8 mouse cellular contexts compared by ENCODE assay signal in genomic region chr4:55530731-55531095, GRCm38 (mm10). TPM values are rescaled to one million over a fixed set of nuclear protein-coding genes. Genes with fewer than 3 reads are reported as not detected.
DNase-seq lines count a peak whose midpoint lies in the region; ATAC-seq and TF ChIP-seq lines count a peak whose summit lies in the region.

No protein-coding gene starts in this region.

- H3K9me3 ChIP-seq in kidney, embryonic 15.5 days (replicated peaks): no peaks in the 10 kb centered on the region
- H3K9me3 ChIP-seq in heart, postnatal 0 days (replicated peaks; ENCODE audit: control insufficient read depth, low read length): no peaks in the 10 kb centered on the region
- H3K9me3 ChIP-seq in lung, embryonic 14.5 days (ENCODE audit: low read depth, low read length): no peaks in the 10 kb centered on the region
- no peaks in the 10 kb centered on the region for H3K9me3 ChIP-seq in stomach, postnatal 0 days (ENCODE audit: control insufficient read depth, low read length)

- peak overlapping the region; percentile 45 for H3K9ac ChIP-seq in kidney, embryonic 15.5 days
- H3K9ac ChIP-seq in heart, postnatal 0 days (replicated peaks; ENCODE audit: low read depth, low read length): peak overlapping the region; percentile 76
- peak overlapping the region; percentile 64 for H3K9ac ChIP-seq in lung, embryonic 14.5 days
- H3K9ac ChIP-seq in stomach, postnatal 0 days (ENCODE audit: low read length): peak overlapping the region; percentile 91

- DNase-seq in kidney, adult 9 months: no peak
- DNase-seq in heart, postnatal 0 days (ENCODE audit: low spot score): no peak
- DNase-seq in lung, embryonic 14.5 days: peak; percentile 38
- no peak for DNase-seq in stomach, postnatal 0 days (ENCODE audit: low spot score)
- DNase-seq in gastrocnemius, postnatal 4 days (ENCODE audit: low spot score in 2 of 2): no peak
- no peak for DNase-seq in urinary bladder, adult 18-20 months (ENCODE audit: low spot score in 2 of 2)

- H3K36me3 ChIP-seq in kidney, embryonic 15.5 days: no peaks in the 10 kb centered on the region
- H3K36me3 ChIP-seq in heart, postnatal 0 days (replicated peaks; ENCODE audit: control insufficient read depth, insufficient read depth, low read length): no peaks in the 10 kb centered on the region
- H3K36me3 ChIP-seq in lung, embryonic 14.5 days (ENCODE audit: insufficient read depth): no peaks in the 10 kb centered on the region
- peaks cover 2% of the 10 kb centered on the region; the same call in 1 of the 2 replicates for H3K36me3 ChIP-seq in stomach, postnatal 0 days (ENCODE audit: control insufficient read depth, insufficient read depth, low read length)

- H3K4me3 ChIP-seq in kidney, embryonic 15.5 days (replicated peaks): peak overlapping the region; percentile 66
- peak overlapping the region; percentile 64 for H3K4me3 ChIP-seq in bone marrow macrophage, adult 2 months (ENCODE audit: insufficient read depth, low read length)
- H3K4me3 ChIP-seq in heart, postnatal 0 days (ENCODE audit: low read depth, low read length): peak overlapping the region; percentile 69
- peak overlapping the region; percentile 62 for H3K4me3 ChIP-seq in lung, embryonic 14.5 days (ENCODE audit: low read depth, low read length)
- peak overlapping the region; percentile 85 for H3K4me3 ChIP-seq in stomach, postnatal 0 days (ENCODE audit: low read depth, low read length)

- H3K27ac ChIP-seq in kidney, embryonic 15.5 days: no peak overlapping the region
- H3K27ac ChIP-seq in bone marrow macrophage, adult 2 months (ENCODE audit: insufficient read depth, low read depth, low read length): no peak overlapping the region
- peak overlapping the region; percentile 36 for H3K27ac ChIP-seq in heart, postnatal 0 days (ENCODE audit: low read depth)
- no peak overlapping the region for H3K27ac ChIP-seq in lung, embryonic 14.5 days (ENCODE audit: low read depth)
- peak overlapping the region; percentile 90 for H3K27ac ChIP-seq in stomach, postnatal 0 days (replicated peaks)

- peak overlapping the region; percentile 94 for H3K4me2 ChIP-seq in kidney, embryonic 15.5 days
- peak overlapping the region; percentile 87 for H3K4me2 ChIP-seq in heart, postnatal 0 days (ENCODE audit: low read depth, low read length)
- peak overlapping the region; percentile 93 for H3K4me2 ChIP-seq in lung, embryonic 14.5 days
- H3K4me2 ChIP-seq in stomach, postnatal 0 days (replicated peaks; ENCODE audit: low read depth): peak overlapping the region; percentile 71

- TF ChIP-seq EP300 in heart, postnatal 0 days (IDR thresholded peaks at IDR 0.05; ENCODE audit: low read depth): no peak
- TF ChIP-seq EP300 in stomach, postnatal 0 days (optimal IDR thresholded peaks at IDR 0.05): no peak

- TF ChIP-seq POLR2A in bone marrow macrophage, adult 2 months (IDR thresholded peaks at IDR 0.05; ENCODE audit: borderline replicate concordance, low read depth, low read length): no peak

- H3K27me3 ChIP-seq in kidney, embryonic 15.5 days: peaks cover 17% of the 10 kb centered on the region
- H3K27me3 ChIP-seq in heart, postnatal 0 days (ENCODE audit: control insufficient read depth, insufficient read depth, low read length): no peaks in the 10 kb centered on the region
- H3K27me3 ChIP-seq in lung, embryonic 14.5 days (ENCODE audit: insufficient read depth, low read length): peaks cover 15% of the 10 kb centered on the region
- no peaks in the 10 kb centered on the region for H3K27me3 ChIP-seq in stomach, postnatal 0 days (ENCODE audit: control insufficient read depth, insufficient read depth, low read length)

- no peak for TF ChIP-seq CTCF in bone marrow macrophage, adult 2 months (IDR thresholded peaks at IDR 0.05; ENCODE audit: low read depth, low read length)
- no peak for TF ChIP-seq CTCF in heart, postnatal 0 days (IDR thresholded peaks at IDR 0.05; ENCODE audit: low read depth)
- TF ChIP-seq CTCF in lung, embryonic 14.5 days (IDR thresholded peaks at IDR 0.05; ENCODE audit: low read depth): no peak
- TF ChIP-seq CTCF in stomach, postnatal 0 days (IDR thresholded peaks at IDR 0.05; ENCODE audit: low read depth): no peak

- peaks cover 30% of the 10 kb centered on the region for H3K4me1 ChIP-seq in kidney, embryonic 15.5 days
- H3K4me1 ChIP-seq in bone marrow macrophage, adult 2 months (ENCODE audit: control insufficient read depth, insufficient read depth, low read length): peaks cover 13% of the 10 kb centered on the region
- 0 out of 2 replicates have a peak, but pooled peaks cover 8% of the 10 kb centered on the region for H3K4me1 ChIP-seq in heart, postnatal 0 days (ENCODE audit: control insufficient read depth, insufficient read depth)
- H3K4me1 ChIP-seq in lung, embryonic 14.5 days (ENCODE audit: insufficient read depth): no peaks in the 10 kb centered on the region; the same call in 1 of the 2 replicates
- no peaks in the 10 kb centered on the region for H3K4me1 ChIP-seq in stomach, postnatal 0 days (replicated peaks; ENCODE audit: control insufficient read depth, insufficient read depth)

- ATAC-seq in kidney, embryonic 15.5 days (replicated peaks; ENCODE audit: low FRiP score): no peak
- no peak for ATAC-seq in heart, postnatal 0 days (ENCODE audit: insufficient read depth, low read depth)
- ATAC-seq in lung, embryonic 14.5 days (ENCODE audit: insufficient read depth): no peak
- peak; percentile 0; the same call in 1 of the 2 replicates for ATAC-seq in stomach, postnatal 0 days (ENCODE audit: low FRiP score, low TSS enrichment)

- WGBS in kidney, embryonic 15.5 days: 1% methylated on average over 20 of the region's 20 CpGs
- under 1% methylated on average over 20 of the region's 20 CpGs for WGBS in heart, postnatal 0 days
- WGBS in lung, embryonic 14.5 days: 1% methylated on average over 20 of the region's 20 CpGs
- WGBS in stomach, postnatal 0 days: 1% methylated on average over 20 of the region's 20 CpGs

RNA-seq across cellular contexts. Expression of gene Klf4, which starts 1.6 kb away (rescaled TPM):
- 5.4 TPM in 2 replicates for polyA plus RNA-seq in kidney, embryonic 15.5 days (2015; fragmentation: Nextera tagmentation; extraction: Ambion mirVana)
- polyA plus RNA-seq in bone marrow macrophage, adult 2 months (2012; ENCODE audit: insufficient read depth, insufficient read length, missing spikeins): 9.7 and 10.3 TPM in 2 replicates
- 17.9 and 24.6 TPM in 2 replicates for total RNA-seq in heart, postnatal 0 days (2014; rRNA removed; ENCODE audit: low replicate concordance)
- 6.2 and 6.5 TPM in 2 replicates for polyA plus RNA-seq in heart, postnatal 0 days (2015; fragmentation: Nextera tagmentation; extraction: Ambion mirVana)
- 4.6 and 5.1 TPM in 2 replicates for polyA plus RNA-seq in lung, embryonic 14.5 days (2014; fragmentation: Nextera tagmentation; extraction: Ambion mirVana)
- 87.8 and 99.3 TPM in 2 replicates for polyA plus RNA-seq in stomach, postnatal 0 days (2015; fragmentation: Nextera tagmentation; extraction: Ambion mirVana)
- 10 to 100 TPM; 33.8 to 49.3 TPM for total RNA-seq in gastrocnemius, postnatal 4 days (2021)

Comparison
In these comparisons a context has a peak if more than half of its experiments do, and no peak if none do; other contexts are left out.
1. H3K27ac ChIP-seq: peak in heart, postnatal 0 days (single experiment) and stomach, postnatal 0 days (single experiment); none in kidney, embryonic 15.5 days (single experiment), bone marrow macrophage, adult 2 months (single experiment) and lung, embryonic 14.5 days (single experiment).
2. Peak in every context shown above with its lines, with median percentiles within 50 percentile points of each other: H3K4me2 ChIP-seq, H3K4me3 ChIP-seq and H3K9ac ChIP-seq.